Mouse (Mus musculus) heart, embryonic 10.5 days (tissue): ENCODE results near the gene Tnfrsf1a. TPM values are rescaled to one million over a fixed set of nuclear protein-coding genes. Genes with fewer than 3 reads are reported as not detected.

ENCODE experiments used
- DNase-seq: peaks from one replicate; pipeline ENCODE4 v3.0.0-alpha.2; 2017; ENCODE audit warnings: low spot score
- H3K27ac ChIP-seq: fragments of 300-500 bp; sonication (generic); 2 replicates; pipeline ENCODE4 v1.5.1; 2016; ENCODE audit warnings: mild to moderate bottlenecking
- H3K27me3 ChIP-seq: fragments of 300-500 bp; sonication (generic); 2 replicates; pipeline ENCODE4 v1.6.1; 2016; ENCODE audit warnings: mild to moderate bottlenecking; ENCODE audit not compliant: poor library complexity, insufficient read depth, severe bottlenecking
- H3K36me3 ChIP-seq: fragments of 300-500 bp; sonication (generic); 2 replicates; pipeline ENCODE4 v1.6.1; 2016; ENCODE audit warnings: mild to moderate bottlenecking, moderate library complexity
- H3K4me1 ChIP-seq: fragments of 300-500 bp; sonication (generic); 2 replicates; pipeline ENCODE4 v1.6.1; 2016; ENCODE audit warnings: mild to moderate bottlenecking
- H3K4me3 ChIP-seq: fragments of 300-500 bp; sonication (generic); 2 replicates; pipeline ENCODE4 v1.5.1; 2016; ENCODE audit warnings: mild to moderate bottlenecking, moderate library complexity
- H3K9me3 ChIP-seq: fragments of 300-500 bp; sonication (generic); 2 replicates; pipeline ENCODE4 v1.6.1; 2016; ENCODE audit warnings: mild to moderate bottlenecking, moderate library complexity
- WGBS: fragments of 180-500 bp; shearing (Covaris S2); methylation state at CpG from one replicate; pipeline ENCODE4 v1.1.7; 2016; 5-methylcytosine and 5-hydroxymethylcytosine counted together
- polyA plus RNA-seq: library from polyadenylated mRNA; unstranded; fragments of >200 nt; fragmentation: Nextera tagmentation; extraction: Ambion mirVana; gene quantifications from 2 replicates; pipeline ENCODE4 v1.2.1, GENCODE M21; 2016

The Tnfrsf1a gene
- polyA plus RNA-seq, 1 experiment from 2014 or later: 33.6 TPM

DNA sequence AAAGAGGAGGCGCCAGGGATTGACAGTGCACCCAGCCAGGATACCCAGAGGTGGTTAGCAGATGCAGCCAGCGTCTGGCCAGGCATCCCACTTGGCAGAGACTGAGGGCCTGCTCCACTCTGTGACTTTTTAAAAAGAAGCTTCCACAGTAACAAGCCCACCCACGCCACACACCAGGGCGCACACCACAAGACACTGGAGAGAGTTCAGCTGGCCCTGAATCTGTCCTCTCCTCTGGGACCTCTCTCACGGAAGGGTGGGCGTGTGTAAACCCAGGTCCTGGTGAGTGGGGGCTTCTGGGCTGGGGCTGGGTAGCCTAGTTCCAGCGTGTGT lies 35.0 kb upstream of the Tnfrsf1a start:
- Histone ChIP-seq H3K4me1 (peaks cover 39% of the 10 kb centered on the region), H3K27ac (peak overlapping the region; percentile 98), H3K36me3 (peaks cover 22% of the 10 kb centered on the region; the same call in 1 of the 2 replicates), H3K4me3 (peak overlapping the region; percentile 78), H3K9me3 (no peaks in the 10 kb centered on the region), H3K27me3 (peaks cover 20% of the 10 kb centered on the region)
- DNase-seq: no peak
- 50% methylated on average over 7 of the region's 7 CpGs for WGBS

DNA sequence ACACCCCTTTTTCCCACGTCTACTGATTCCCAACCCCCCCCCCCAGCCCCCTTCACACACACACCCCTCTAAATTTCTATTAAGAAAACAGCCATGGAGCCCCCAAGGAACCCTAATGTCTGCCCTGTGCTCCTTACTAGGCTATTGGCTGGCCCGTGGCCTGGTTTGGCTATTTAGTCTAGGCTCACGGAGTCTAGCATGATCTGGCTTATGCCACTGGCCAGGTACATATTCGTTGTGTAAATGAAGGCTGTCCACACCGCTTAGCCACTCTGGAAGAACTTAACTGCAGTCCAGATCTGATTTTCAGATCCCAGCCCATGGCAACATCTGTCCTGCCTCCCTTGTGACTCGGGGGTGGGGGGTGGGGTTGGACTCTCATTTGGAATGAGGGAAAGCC lies 34.4 kb upstream of the Tnfrsf1a start:
- DNase-seq: no peak
- peaks cover 16% of the 10 kb centered on the region; the same call in 1 of the 2 replicates for H3K36me3 ChIP-seq
- no peak overlapping the region for H3K4me3 ChIP-seq
- H3K27me3 ChIP-seq: peaks cover 25% of the 10 kb centered on the region
- no peaks in the 10 kb centered on the region for H3K9me3 ChIP-seq
- 72% methylated on average over 6 of the region's 6 CpGs for WGBS
- H3K27ac ChIP-seq: peak overlapping the region; percentile 98; the same call in 1 of the 2 replicates
- peaks cover 35% of the 10 kb centered on the region for H3K4me1 ChIP-seq

DNA sequence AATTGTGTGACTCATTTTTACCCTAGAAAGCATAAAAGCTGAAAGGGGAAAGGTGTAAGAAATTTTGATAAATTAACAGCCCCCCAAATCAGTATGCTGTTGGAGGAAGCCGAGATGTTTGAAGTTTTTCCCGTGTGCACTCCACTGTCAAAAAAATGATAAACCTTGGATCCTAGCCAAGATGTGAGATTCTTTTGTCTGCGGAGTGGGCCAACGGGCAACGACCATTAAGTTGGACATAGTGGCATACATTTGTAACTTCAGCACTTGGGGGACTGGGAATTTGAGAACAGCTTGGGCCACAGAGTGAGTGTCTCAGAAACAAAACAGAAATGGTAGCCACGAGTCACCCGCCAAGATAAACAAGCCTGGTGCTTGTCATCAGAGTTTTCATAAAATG lies 32.1 kb upstream of the Tnfrsf1a start:
- Histone ChIP-seq H3K4me3 (no peak overlapping the region), H3K27ac (no peak overlapping the region), H3K4me1 (peaks cover 48% of the 10 kb centered on the region), H3K36me3 (peaks cover 3% of the 10 kb centered on the region; the same call in 1 of the 2 replicates), H3K27me3 (peaks cover 49% of the 10 kb centered on the region), H3K9me3 (no peaks in the 10 kb centered on the region)
- 64% methylated on average over 7 of the region's 7 CpGs for WGBS
- no peak for DNase-seq

DNA sequence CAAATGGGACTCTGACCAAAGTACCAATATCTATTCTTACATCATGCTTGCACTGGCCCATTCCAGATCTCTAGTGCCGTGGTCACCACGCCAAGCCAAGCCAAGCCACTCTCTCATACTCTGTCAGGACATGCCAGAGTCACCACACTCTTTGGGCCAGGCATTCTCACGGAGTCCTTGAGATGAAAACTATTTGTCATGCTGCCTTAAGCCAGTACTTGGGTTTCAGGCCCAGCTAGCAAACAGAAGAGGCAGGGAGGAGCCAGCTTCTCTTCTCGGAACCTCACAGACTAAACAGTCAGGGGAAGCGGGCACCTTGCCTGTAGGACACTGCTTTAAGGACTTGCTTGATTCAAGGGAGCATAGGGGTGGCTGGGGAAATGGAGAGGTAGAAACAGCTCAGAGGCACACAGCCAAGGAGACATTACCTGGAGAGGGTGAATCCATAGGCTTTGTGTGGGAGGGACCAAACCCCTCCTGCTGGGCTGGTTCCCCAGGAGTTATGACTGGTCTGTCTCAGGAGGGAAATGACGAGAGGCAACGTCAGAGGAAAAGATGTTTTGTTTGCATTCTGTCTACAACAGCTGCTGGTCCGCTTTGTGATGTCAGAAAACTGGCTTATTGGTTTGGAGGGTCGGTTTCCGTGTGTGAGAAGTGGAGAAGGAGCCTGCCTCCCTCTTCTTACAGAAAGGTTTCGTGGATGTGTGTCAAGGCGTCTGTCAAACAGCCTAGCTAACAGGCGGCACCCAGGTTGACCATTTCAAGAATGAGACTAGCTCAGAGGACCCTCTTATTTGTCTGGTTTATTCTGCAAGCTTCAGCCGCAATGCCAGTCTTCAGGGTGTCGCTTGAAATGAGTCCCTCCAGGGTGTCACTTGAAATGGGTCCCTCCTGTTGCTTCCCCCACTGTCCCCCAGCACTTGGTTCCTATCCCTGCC lies 29.9 kb upstream of the Tnfrsf1a start:
- no peak overlapping the region for H3K27ac ChIP-seq

DNA sequence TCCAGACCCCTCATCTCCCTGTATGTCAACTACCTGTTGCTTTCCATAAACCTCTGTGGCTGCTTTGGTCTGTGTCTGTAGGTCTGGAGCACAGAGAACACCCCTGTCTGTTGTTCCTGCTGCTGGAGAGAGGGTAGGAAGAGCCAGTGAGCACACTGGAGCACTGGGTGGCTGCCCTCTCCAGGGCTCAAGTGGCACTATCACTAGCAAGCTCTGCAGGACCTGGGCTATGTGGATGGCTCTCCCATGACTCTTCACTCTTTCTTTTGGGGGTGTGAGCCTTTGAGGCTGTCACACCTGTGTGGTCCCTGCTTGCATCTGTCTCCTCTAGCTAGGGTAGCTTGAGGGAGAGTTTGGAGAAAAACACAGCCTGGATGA lies 29.3 kb upstream of the Tnfrsf1a start:
- DNase-seq: no peak
- Histone ChIP-seq H3K4me1 (peaks cover 29% of the 10 kb centered on the region), H3K36me3 (no peaks in the 10 kb centered on the region), H3K9me3 (no peaks in the 10 kb centered on the region), H3K27me3 (peaks cover 70% of the 10 kb centered on the region), H3K27ac (0 out of 2 replicates have a peak overlapping the region, but pooled peaks have one; percentile 18), H3K4me3 (no peak overlapping the region)

More for the DNA sequence above, 29.9 kb upstream of the Tnfrsf1a start:
- peaks cover 66% of the 10 kb centered on the region for H3K27me3 ChIP-seq
- no peak for DNase-seq
- no peaks in the 10 kb centered on the region for H3K36me3 ChIP-seq
- H3K9me3 ChIP-seq: no peaks in the 10 kb centered on the region
- WGBS: 56% methylated on average over 15 of the region's 15 CpGs
- H3K4me1 ChIP-seq: peaks cover 30% of the 10 kb centered on the region
- no peak overlapping the region for H3K4me3 ChIP-seq

DNA sequence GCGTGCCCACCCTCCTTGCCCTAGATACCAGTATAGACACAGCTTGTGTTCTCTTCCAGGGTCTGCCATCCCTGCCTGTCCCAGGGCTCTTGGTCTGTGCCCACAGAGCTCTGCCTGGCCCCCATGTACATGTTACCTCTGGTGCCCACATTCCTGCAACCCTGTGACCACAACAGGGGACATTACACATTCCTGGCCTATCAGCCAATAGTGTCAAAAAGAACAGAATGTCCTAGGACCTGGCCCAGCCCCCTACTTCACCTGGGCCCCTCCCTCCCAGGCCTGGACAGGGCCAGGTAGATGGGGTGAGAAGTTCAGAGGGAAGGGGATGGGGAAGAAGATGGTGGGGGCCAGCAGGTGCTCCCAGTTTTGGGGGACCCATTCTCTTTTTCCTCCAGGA lies 28.8 kb upstream of the Tnfrsf1a start, which contains the start of gene Scnn1a:
Scnn1a (plus strand) TSS at position 337 of the 400 bp plus-strand sequence.
- 70% methylated on average over 1 of the region's 1 CpGs for WGBS
- H3K27me3 ChIP-seq: peaks cover 72% of the 10 kb centered on the region
- 0 out of 2 replicates have a peak within 1 kb of the TSS, but pooled peaks have one; percentile 18 for H3K27ac ChIP-seq
- H3K36me3 ChIP-seq: no peaks in the 10 kb centered on the region
- no peaks in the 10 kb centered on the region for H3K9me3 ChIP-seq
- H3K4me1 ChIP-seq: peaks cover 33% of the 10 kb centered on the region
- H3K4me3 ChIP-seq: peak within 1 kb of the TSS; percentile 23
- DNase-seq: no peak

DNA sequence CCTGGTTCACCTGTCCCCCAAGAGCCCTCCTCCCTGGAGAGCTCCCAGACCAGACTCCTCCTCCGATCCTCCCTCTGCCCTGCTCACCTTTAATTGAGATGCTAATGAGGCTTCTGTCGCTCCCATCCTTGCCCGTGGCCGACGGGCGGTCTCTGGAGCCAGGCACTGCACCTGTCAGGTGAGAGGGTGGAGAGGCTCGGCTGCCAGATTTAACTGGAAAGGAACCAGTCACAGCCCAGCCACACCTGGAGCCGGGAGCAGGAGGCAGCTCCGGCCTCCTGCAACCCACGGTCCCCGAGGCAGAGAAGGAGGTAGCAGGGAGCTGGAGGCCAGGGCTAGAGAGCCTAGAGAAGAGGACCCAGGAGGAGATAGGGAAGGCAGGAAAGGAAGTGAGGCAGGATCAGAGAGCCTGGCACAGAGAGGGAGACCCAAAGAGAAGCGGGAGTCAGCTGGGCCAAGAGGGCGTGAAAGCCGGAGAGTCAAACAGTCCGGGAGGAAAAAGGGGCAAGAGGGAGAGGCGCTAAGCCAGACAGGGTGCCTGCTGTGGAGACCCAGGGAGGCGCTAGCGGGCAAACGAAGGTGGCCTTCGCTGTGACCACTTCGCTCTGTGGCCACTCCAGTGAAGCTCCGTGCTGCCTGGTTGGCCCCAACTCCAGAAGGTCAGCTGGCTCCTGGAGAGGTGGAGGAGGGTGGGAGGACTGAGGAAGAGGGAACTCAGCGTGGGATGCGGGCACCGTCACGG lies 27.9 kb upstream of the Tnfrsf1a start:
- peaks cover 67% of the 10 kb centered on the region for H3K27me3 ChIP-seq
- WGBS: 6% methylated on average over 26 of the region's 26 CpGs
- DNase-seq: no peak

DNA sequence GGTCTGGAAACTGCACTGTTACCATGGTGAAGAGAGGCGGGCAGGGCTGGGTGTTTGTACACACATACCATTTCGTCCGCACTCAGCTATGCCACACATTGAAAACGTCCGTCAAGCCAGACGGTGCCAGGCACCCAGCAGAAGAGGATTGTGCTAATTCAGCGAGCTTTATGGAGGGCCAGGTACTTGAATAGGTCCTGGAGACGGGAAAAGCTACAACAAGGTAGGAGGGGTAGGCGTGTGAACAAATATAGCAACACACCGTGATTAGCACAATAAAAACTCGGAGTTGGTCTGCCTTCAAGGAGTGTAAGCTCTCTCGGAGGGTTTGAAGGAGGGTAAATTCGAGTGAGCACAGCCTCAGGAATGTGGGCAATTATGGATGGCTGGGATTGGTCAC lies 26.4 kb upstream of the Tnfrsf1a start:
- H3K36me3 ChIP-seq: no peaks in the 10 kb centered on the region
- 59% methylated on average over 13 of the region's 13 CpGs for WGBS
- H3K4me1 ChIP-seq: peaks cover 41% of the 10 kb centered on the region
- H3K9me3 ChIP-seq: no peaks in the 10 kb centered on the region
- H3K27me3 ChIP-seq: peaks cover 61% of the 10 kb centered on the region
- no peak for DNase-seq
- no peak overlapping the region for H3K27ac ChIP-seq
- H3K4me3 ChIP-seq: no peak overlapping the region

More for the DNA sequence above, 27.9 kb upstream of the Tnfrsf1a start:
- H3K4me3 ChIP-seq: peak overlapping the region; percentile 23
- no peaks in the 10 kb centered on the region for H3K36me3 ChIP-seq
- H3K9me3 ChIP-seq: no peaks in the 10 kb centered on the region
- H3K27ac ChIP-seq: 0 out of 2 replicates have a peak overlapping the region, but pooled peaks have one; percentile 11
- H3K4me1 ChIP-seq: peaks cover 36% of the 10 kb centered on the region

DNA sequence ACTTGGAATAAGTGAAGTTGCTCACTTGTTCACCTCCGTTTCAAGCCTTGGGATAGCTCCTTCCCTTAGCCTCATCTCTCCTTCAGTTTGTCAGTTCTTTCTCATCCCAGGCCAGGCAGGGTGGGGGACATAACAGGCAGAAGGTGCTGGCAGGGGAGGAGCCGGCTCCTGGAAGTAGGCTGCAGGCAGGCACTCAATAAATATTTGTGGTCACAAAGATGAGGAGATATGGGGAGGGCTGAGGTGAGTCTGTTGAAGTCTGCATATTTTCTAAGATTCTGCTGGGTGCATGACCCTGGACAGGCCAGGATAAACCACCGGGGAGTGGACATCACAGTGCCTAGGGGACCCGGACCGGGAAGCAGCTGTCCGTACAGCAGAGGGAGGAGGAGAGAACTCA lies 25.6 kb upstream of the Tnfrsf1a start:
- DNase-seq: no peak
- H3K9me3 ChIP-seq: no peaks in the 10 kb centered on the region
- peaks cover 41% of the 10 kb centered on the region for H3K4me1 ChIP-seq
- H3K27ac ChIP-seq: no peak overlapping the region
- no peaks in the 10 kb centered on the region for H3K36me3 ChIP-seq
- no peak overlapping the region for H3K4me3 ChIP-seq
- peaks cover 62% of the 10 kb centered on the region for H3K27me3 ChIP-seq
- 58% methylated on average over 6 of the region's 6 CpGs for WGBS

DNA sequence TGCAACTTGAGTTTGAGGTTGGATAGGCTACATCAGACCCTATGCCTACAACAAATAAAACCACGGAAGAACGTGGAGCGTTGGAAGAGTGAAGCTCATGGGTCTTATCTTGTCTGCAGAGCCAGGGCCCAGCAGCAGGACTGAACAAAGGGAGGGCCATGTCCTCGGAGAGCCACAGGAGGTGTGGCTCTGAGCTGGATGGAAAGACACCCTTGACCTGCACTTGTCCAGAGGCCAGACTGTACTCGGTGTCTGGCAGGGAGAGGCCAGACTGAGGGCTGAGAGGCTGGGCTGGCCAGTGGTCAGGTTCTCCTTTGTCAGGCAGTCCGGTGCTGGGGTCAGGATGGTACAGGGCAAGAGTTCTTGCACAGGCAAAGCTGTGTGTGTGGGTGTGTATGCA lies 23.8 kb upstream of the Tnfrsf1a start:
- no peak overlapping the region for H3K4me3 ChIP-seq
- peaks cover 33% of the 10 kb centered on the region for H3K4me1 ChIP-seq
- H3K27me3 ChIP-seq: peaks cover 44% of the 10 kb centered on the region
- H3K27ac ChIP-seq: no peak overlapping the region; the same call in 1 of the 2 replicates
- H3K36me3 ChIP-seq: no peaks in the 10 kb centered on the region
- DNase-seq: no peak
- H3K9me3 ChIP-seq: no peaks in the 10 kb centered on the region
- 26% methylated on average over 6 of the region's 6 CpGs for WGBS

DNA sequence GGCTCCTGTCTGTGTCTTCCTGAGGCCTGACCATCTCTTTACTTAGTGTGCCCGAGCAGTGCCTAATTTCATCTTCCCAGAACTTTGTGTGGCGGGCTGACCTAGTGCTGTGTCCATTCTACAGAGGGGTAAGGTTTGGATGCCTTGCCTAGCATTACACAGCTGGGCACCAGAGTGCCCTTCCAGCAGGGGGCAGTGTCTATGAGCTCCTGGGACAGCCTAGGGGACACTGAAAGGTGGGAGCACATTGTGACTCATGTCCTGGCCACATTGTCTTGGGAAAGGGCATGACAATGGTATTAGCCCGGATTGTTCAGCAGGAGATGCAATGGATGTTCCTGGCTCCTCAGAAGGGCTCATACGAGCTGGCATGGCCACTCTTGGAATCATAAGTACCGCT lies 20.9 kb upstream of the Tnfrsf1a start:
- Histone ChIP-seq H3K27ac (no peak overlapping the region), H3K9me3 (no peaks in the 10 kb centered on the region), H3K4me1 (peaks cover 30% of the 10 kb centered on the region), H3K27me3 (peaks cover 19% of the 10 kb centered on the region), H3K4me3 (no peak overlapping the region), H3K36me3 (no peaks in the 10 kb centered on the region)
- 79% methylated on average over 5 of the region's 5 CpGs for WGBS
- DNase-seq: no peak

DNA sequence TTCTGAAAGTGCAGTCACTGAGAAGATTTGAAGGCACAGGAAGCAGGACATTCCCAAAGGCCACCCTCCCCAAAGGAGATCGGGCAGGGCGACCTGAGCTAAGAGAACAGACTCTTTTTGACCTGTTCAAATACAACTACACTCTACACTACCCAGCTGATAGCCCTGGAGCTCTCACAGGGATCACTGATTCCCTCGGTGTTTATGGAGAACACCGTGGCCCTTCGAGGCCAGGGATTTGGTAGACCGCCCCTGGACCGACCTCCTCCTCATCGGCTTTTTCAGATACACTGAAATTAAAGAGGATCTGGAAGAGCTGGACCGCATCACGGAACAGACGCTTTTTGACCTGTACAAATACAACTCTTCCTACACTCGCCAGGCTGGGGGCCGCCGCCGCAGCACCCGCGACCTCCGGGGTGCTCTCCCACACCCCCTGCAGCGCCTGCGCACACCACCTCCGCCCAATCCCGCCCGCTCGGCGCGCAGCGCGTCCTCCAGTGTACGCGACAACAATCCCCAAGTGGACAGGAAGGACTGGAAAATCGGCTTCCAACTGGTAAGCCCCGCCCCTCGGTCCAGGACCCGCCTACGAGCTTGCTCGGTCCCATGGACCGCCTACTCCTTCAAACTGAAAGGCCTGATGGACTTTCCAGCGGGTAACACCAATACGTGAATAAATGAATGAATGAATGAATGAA lies 18.4 kb upstream of the Tnfrsf1a start:
- under 1% methylated on average over 39 of the region's 39 CpGs for WGBS
- H3K4me3 ChIP-seq: peak overlapping the region; percentile 67
- H3K27ac ChIP-seq: peak overlapping the region; percentile 87
- peaks cover 7% of the 10 kb centered on the region for H3K27me3 ChIP-seq
- H3K36me3 ChIP-seq: no peaks in the 10 kb centered on the region
- H3K4me1 ChIP-seq: peaks cover 20% of the 10 kb centered on the region
- no peaks in the 10 kb centered on the region for H3K9me3 ChIP-seq
- peak; percentile 93 for DNase-seq
